Mouse (Mus musculus): ENCODE data around the gene Ccdc8. TPM values are rescaled to one million over a fixed set of nuclear protein-coding genes. Genes with fewer than 3 reads are reported as not detected.
A peak's percentile ranks its signal among the peaks of the same experiment; 100 is the strongest.

Gene Ccdc8
- polyA plus RNA-seq, 1 experiment from 2014 or later: 29.4 TPM

GRCm38 (mm10) chr7:17027588-17028343, 35.3 kb downstream of the Ccdc8 start, which contains the start of gene Ppp5c:
Ppp5c (minus strand) TSS chr7:17027924.
- peak; percentile 86 for ATAC-seq (ENCODE audit: insufficient number of reproducible peaks, low FRiP score)
- WGBS: under 1% methylated on average over 53 of the region's 58 CpGs

GRCm38 (mm10) chr7:17028923-17029322, 36.4 kb downstream of the Ccdc8 start:
- H3K4me2 ChIP-seq: no peak overlapping the region
- peaks cover 31% of the 10 kb centered on the region for H3K4me1 ChIP-seq (replicated peaks)
- H3K27me3 ChIP-seq (replicated peaks): no peaks in the 10 kb centered on the region
- H3K27ac ChIP-seq (ENCODE audit: poor library complexity, severe bottlenecking): no peak overlapping the region
- whole genome bisulfite sequencing: 69% methylated on average over 7 of the region's 7 CpGs
- no peak overlapping the region for H3K9ac ChIP-seq
- ATAC-seq (ENCODE audit: insufficient number of reproducible peaks, low FRiP score): no peak
- no peaks in the 10 kb centered on the region for H3K9me3 ChIP-seq (replicated peaks)
- H3K4me3 ChIP-seq: no peak overlapping the region
- peaks cover 30% of the 10 kb centered on the region for H3K36me3 ChIP-seq

More at GRCm38 (mm10) chr7:17027588-17028343, 35.3 kb downstream of the Ccdc8 start, which contains the start of gene Ppp5c:
- H3K27me3 ChIP-seq (replicated peaks): no peaks in the 10 kb centered on the region
- peak within 1 kb of the TSS; percentile 93 for H3K9ac ChIP-seq
- peaks cover 20% of the 10 kb centered on the region for H3K36me3 ChIP-seq
- peak within 1 kb of the TSS; percentile 94 for H3K4me3 ChIP-seq
- H3K4me1 ChIP-seq (replicated peaks): peaks cover 43% of the 10 kb centered on the region
- H3K4me2 ChIP-seq: peak within 1 kb of the TSS; percentile 86
- no peaks in the 10 kb centered on the region for H3K9me3 ChIP-seq (replicated peaks)
- peak within 1 kb of the TSS; percentile 83 for H3K27ac ChIP-seq (ENCODE audit: poor library complexity, severe bottlenecking)

GRCm38 (mm10) chr7:17030239-17030638, 37.7 kb downstream of the Ccdc8 start:
- WGBS: 70% methylated on average over 7 of the region's 7 CpGs
- Histone ChIP-seq H3K27ac (ENCODE audit: poor library complexity, severe bottlenecking) (no peak overlapping the region), H3K9ac (no peak overlapping the region), H3K4me3 (no peak overlapping the region), H3K4me2 (no peak overlapping the region), H3K4me1 (replicated peaks) (peaks cover 18% of the 10 kb centered on the region), H3K9me3 (replicated peaks) (no peaks in the 10 kb centered on the region), H3K36me3 (peaks cover 43% of the 10 kb centered on the region), H3K27me3 (replicated peaks) (no peaks in the 10 kb centered on the region)
- no peak for ATAC-seq (ENCODE audit: insufficient number of reproducible peaks, low FRiP score)

GRCm38 (mm10) chr7:17038018-17038695, 45.6 kb downstream of the Ccdc8 start:
- Histone ChIP-seq H3K4me3 (no peak overlapping the region), H3K4me2 (no peak overlapping the region), H3K4me1 (replicated peaks) (peaks cover 8% of the 10 kb centered on the region), H3K27me3 (replicated peaks) (no peaks in the 10 kb centered on the region), H3K36me3 (peaks cover 91% of the 10 kb centered on the region), H3K9me3 (replicated peaks) (0 out of 2 replicates have a peak, but pooled peaks cover under 1% of the 10 kb centered on the region), H3K9ac (no peak overlapping the region), H3K27ac (ENCODE audit: poor library complexity, severe bottlenecking) (no peak overlapping the region)
- 66% methylated on average over 9 of the region's 9 CpGs for WGBS
- no peak for ATAC-seq (ENCODE audit: insufficient number of reproducible peaks, low FRiP score)

- ATAC-seq (ENCODE audit: insufficient number of reproducible peaks, low FRiP score): no peak
- peaks cover 8% of the 10 kb centered on the region; the same call in 1 of the 2 replicates for H3K9me3 ChIP-seq (replicated peaks)
- H3K4me3 ChIP-seq: no peak overlapping the region
- peaks cover 91% of the 10 kb centered on the region for H3K36me3 ChIP-seq
- H3K4me2 ChIP-seq: no peak overlapping the region
- H3K9ac ChIP-seq: no peak overlapping the region
- no peaks in the 10 kb centered on the region for H3K27me3 ChIP-seq (replicated peaks)
- peaks cover 8% of the 10 kb centered on the region for H3K4me1 ChIP-seq (replicated peaks)
- H3K27ac ChIP-seq (ENCODE audit: poor library complexity, severe bottlenecking): no peak overlapping the region
- WGBS: 93% methylated on average over 7 of the region's 7 CpGs
Measured at GRCm38 (mm10) chr7:17039373-17039772, 46.9 kb downstream of the Ccdc8 start.

GRCm38 (mm10) chr7:17045743-17046142, 53.2 kb downstream of the Ccdc8 start:
- H3K4me1 ChIP-seq (replicated peaks): 0 out of 2 replicates have a peak, but pooled peaks cover 5% of the 10 kb centered on the region
- H3K36me3 ChIP-seq: peaks cover 84% of the 10 kb centered on the region
- H3K27ac ChIP-seq (ENCODE audit: poor library complexity, severe bottlenecking): no peak overlapping the region

More at GRCm38 (mm10) chr7:17045743-17046142, 53.2 kb downstream of the Ccdc8 start:
- no peak overlapping the region for H3K4me3 ChIP-seq
- H3K9ac ChIP-seq: no peak overlapping the region
- 53% methylated on average over 1 of the region's 1 CpGs for WGBS
- no peak for ATAC-seq (ENCODE audit: insufficient number of reproducible peaks, low FRiP score)
- H3K9me3 ChIP-seq (replicated peaks): peaks cover 8% of the 10 kb centered on the region; the same call in 1 of the 2 replicates
- no peaks in the 10 kb centered on the region for H3K27me3 ChIP-seq (replicated peaks)
- H3K4me2 ChIP-seq: no peak overlapping the region

Other genes with a start within 250 kb of the Ccdc8 start
- gene Slc1a5, start 211.4 kb upstream of the Ccdc8 start, polyA plus RNA-seq (2016; fragmentation: Nextera tagmentation; extraction: Ambion mirVana): 50.8 and 52.0 TPM in 2 replicates
- gene Strn4, start 176.8 kb upstream of the Ccdc8 start, polyA plus RNA-seq (2016; fragmentation: Nextera tagmentation; extraction: Ambion mirVana): 97.4 and 103 TPM in 2 replicates
- gene Fkrp, start 176.0 kb upstream of the Ccdc8 start, polyA plus RNA-seq (2016; fragmentation: Nextera tagmentation; extraction: Ambion mirVana): 37.6 and 37.8 TPM in 2 replicates
- gene Prkd2, start 149.8 kb upstream of the Ccdc8 start, polyA plus RNA-seq (2016; fragmentation: Nextera tagmentation; extraction: Ambion mirVana): 10.8 and 11.8 TPM in 2 replicates
- 14.3 and 15.2 TPM in 2 replicates for gene Dact3, start 117.4 kb upstream of the Ccdc8 start, polyA plus RNA-seq (2016; fragmentation: Nextera tagmentation; extraction: Ambion mirVana)
- gene Gng8, start 100.9 kb upstream of the Ccdc8 start, polyA plus RNA-seq (2016; fragmentation: Nextera tagmentation; extraction: Ambion mirVana): 2.3 and 4.3 TPM in 2 replicates
- 0.28 and 0.34 TPM in 2 replicates for gene Ptgir, start 86.2 kb upstream of the Ccdc8 start, polyA plus RNA-seq (2016; fragmentation: Nextera tagmentation; extraction: Ambion mirVana)
- 83.6 and 95.0 TPM in 2 replicates for gene Calm3, start 68.6 kb upstream of the Ccdc8 start, polyA plus RNA-seq (2016; fragmentation: Nextera tagmentation; extraction: Ambion mirVana)
- gene Pnmal2, start 48.0 kb upstream of the Ccdc8 start, polyA plus RNA-seq (2016; fragmentation: Nextera tagmentation; extraction: Ambion mirVana): 3.5 and 4.2 TPM in 2 replicates
- 0.14 and 0.28 TPM in 2 replicates for gene Pnmal1, start 33.0 kb upstream of the Ccdc8 start, polyA plus RNA-seq (2016; fragmentation: Nextera tagmentation; extraction: Ambion mirVana)
- 0.14 and 0.15 TPM in 2 replicates for gene Gm42372, start 9.6 kb upstream of the Ccdc8 start, polyA plus RNA-seq (2016; fragmentation: Nextera tagmentation; extraction: Ambion mirVana)
- 87.3 and 91.9 TPM in 2 replicates for gene Ppp5c, start 35.2 kb downstream of the Ccdc8 start, polyA plus RNA-seq (2016; fragmentation: Nextera tagmentation; extraction: Ambion mirVana)
- 36.8 and 38.2 TPM in 2 replicates for gene Hif3a, start 69.7 kb downstream of the Ccdc8 start, polyA plus RNA-seq (2016; fragmentation: Nextera tagmentation; extraction: Ambion mirVana)
- 0.06 and 0.14 TPM in 2 replicates for gene Psg16, start 81.3 kb downstream of the Ccdc8 start, polyA plus RNA-seq (2016; fragmentation: Nextera tagmentation; extraction: Ambion mirVana)
- not detected in 2 replicates for gene Ceacam3, start 157.6 kb downstream of the Ccdc8 start, polyA plus RNA-seq (2016; fragmentation: Nextera tagmentation; extraction: Ambion mirVana)
- gene Psg29, start 210.8 kb downstream of the Ccdc8 start, polyA plus RNA-seq (2016; fragmentation: Nextera tagmentation; extraction: Ambion mirVana): not detected in 2 replicates

Data from heart, embryonic 12.5 days (tissue).